Mouse (Mus musculus) hindbrain, embryonic 14.5 days (tissue): Measurements from ENCODE around the gene Plekhg2. TPM values are rescaled to one million over a fixed set of nuclear protein-coding genes. Genes with fewer than 3 reads are reported as not detected.

Source experiments
- ATAC-seq: fragments of 200-750 bp; cut with Nextera tagmentation; 2 replicates; pipeline ENCODE4 v1.8.0; 2017; ENCODE audit warnings: moderate number of reproducible peaks, mild to moderate bottlenecking, moderate TSS enrichment, moderate library complexity; ENCODE audit not compliant: low FRiP score
- DNase-seq: peaks from one replicate; pipeline ENCODE4 v3.0.0-alpha.2; 2015; ENCODE audit warnings: low spot score
- H3K27ac ChIP-seq: fragments of 300-500 bp; sonication (generic); 2 replicates; pipeline ENCODE4 v1.5.1; 2014; ENCODE audit warnings: mild to moderate bottlenecking, moderate library complexity
- H3K27me3 ChIP-seq: fragments of 300-500 bp; sonication (generic); 2 replicates; pipeline ENCODE4 v1.6.1; 2014; ENCODE audit warnings: mild to moderate bottlenecking, low read length, mixed read lengths; ENCODE audit not compliant: control insufficient read depth, insufficient read depth
- H3K36me3 ChIP-seq: fragments of 300-500 bp; sonication (generic); replicated peaks from 2 replicates; pipeline ENCODE4 v1.6.1; 2014; ENCODE audit not compliant: control insufficient read depth, insufficient read depth
- H3K4me1 ChIP-seq: fragments of 300-500 bp; sonication (generic); replicated peaks from 2 replicates; pipeline ENCODE4 v1.6.1; 2014; ENCODE audit warnings: antibody characterized with exemption, low read length, mixed read lengths; ENCODE audit not compliant: control insufficient read depth, insufficient read depth
- H3K4me2 ChIP-seq: fragments of 300-500 bp; sonication (generic); replicated peaks from 2 replicates; pipeline ENCODE4 v1.6.1; 2014; ENCODE audit warnings: mild to moderate bottlenecking, moderate library complexity
- H3K4me3 ChIP-seq: fragments of 300-500 bp; sonication (generic); replicated peaks from 2 replicates; pipeline ENCODE4 v1.5.1; 2014; ENCODE audit warnings: mild to moderate bottlenecking, low read length
- H3K9ac ChIP-seq: fragments of 300-500 bp; sonication (generic); 2 replicates; pipeline ENCODE4 v1.6.1; 2014
- H3K9me3 ChIP-seq: fragments of 300-500 bp; sonication (generic); 2 replicates; pipeline ENCODE4 v1.6.1; 2016; ENCODE audit warnings: low read length; ENCODE audit not compliant: control insufficient read depth
- WGBS: fragments of 180-500 bp; shearing (Covaris S2); extraction: QIAGEN DNeasy Blood & Tissue Kit; methylation state at CpG from one replicate; pipeline ENCODE4 v1.1.7; 2014; 5-methylcytosine and 5-hydroxymethylcytosine counted together
- polyA plus RNA-seq: library from polyadenylated mRNA; unstranded; fragments of >200 nt; fragmentation: Nextera tagmentation; extraction: Ambion mirVana; gene quantifications from 2 replicates; pipeline ENCODE4 v1.2.1, GENCODE M21; 2014

Plekhg2 gene
- polyA plus RNA-seq, 1 experiment from 2014 or later: 25.5 TPM

DNA sequence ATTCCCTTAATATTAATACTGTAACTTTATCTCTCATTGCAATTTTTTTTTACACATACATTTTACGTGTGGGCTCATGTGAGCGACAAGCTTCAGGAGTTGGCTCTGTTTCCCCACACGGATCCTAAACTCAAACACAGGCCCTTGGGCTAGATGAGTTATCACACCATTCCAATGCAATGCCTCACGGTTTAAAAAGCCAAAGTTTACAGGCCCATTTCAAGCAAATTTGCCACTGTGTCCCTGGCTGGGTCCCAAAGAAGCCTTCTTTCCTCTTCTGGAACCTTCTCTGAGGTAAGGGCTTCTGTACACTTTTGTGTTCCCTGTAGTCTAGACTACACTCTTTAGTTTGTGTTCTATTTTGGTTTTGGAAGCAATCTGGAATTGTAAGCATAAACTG, 37.9 kb downstream of the Plekhg2 start:
- Histone ChIP-seq H3K9ac (no peak overlapping the region), H3K4me2 (no peak overlapping the region), H3K4me1 (peaks cover 14% of the 10 kb centered on the region), H3K4me3 (no peak overlapping the region), H3K36me3 (peaks cover 39% of the 10 kb centered on the region), H3K27me3 (no peaks in the 10 kb centered on the region), H3K27ac (no peak overlapping the region), H3K9me3 (no peaks in the 10 kb centered on the region)
- 92% methylated on average over 4 of the region's 4 CpGs for WGBS
- no peak for ATAC-seq
- no peak for DNase-seq

DNA sequence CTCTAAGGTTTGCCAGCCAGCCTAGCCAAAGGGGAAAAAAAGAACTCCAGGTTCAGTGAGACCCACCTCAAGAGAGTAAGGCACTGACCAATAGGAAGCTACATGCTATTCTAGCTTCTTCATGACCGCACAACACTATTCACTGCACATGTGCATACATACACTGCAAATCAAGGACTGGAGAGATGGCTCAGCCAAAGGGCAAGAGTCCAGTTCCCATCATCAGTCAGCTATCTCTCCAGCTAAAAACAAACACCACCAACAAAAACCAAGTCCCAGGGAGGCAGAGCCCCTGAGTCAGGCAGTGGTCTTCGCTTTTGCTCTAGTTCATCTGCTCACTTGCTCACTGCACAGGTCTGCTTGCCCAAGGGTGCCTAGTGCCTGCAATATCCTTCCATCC, 44.1 kb downstream of the Plekhg2 start:
- H3K4me3 ChIP-seq: no peak overlapping the region
- H3K36me3 ChIP-seq: peaks cover 90% of the 10 kb centered on the region
- H3K9me3 ChIP-seq: no peaks in the 10 kb centered on the region
- no peaks in the 10 kb centered on the region for H3K27me3 ChIP-seq
- no peak overlapping the region for H3K27ac ChIP-seq
- H3K4me2 ChIP-seq: no peak overlapping the region
- DNase-seq: no peak
- no peaks in the 10 kb centered on the region for H3K4me1 ChIP-seq
- no peak overlapping the region for H3K9ac ChIP-seq
- WGBS: 97% methylated on average over 2 of the region's 2 CpGs
- no peak for ATAC-seq

DNA sequence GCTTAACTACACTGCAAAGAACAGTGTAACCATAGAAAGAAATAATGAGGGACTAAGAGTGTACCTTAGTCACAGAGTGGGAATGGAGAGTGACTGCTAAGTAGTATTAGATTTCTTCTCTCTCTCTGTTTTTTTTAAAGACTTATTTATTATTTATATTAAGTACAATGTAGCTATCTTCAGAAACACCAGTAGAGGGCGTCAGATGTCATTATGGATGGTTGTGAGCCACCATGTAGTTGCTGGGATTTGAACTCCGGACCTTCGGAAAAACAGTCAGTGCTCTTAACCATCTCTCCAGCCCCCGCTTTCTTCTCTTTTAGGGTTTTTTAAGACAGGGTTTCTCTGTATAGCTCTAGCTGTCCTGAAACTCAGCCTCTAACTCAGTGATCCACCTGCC, 45.9 kb downstream of the Plekhg2 start:
- DNase-seq: no peak
- Histone ChIP-seq H3K4me3 (no peak overlapping the region), H3K9me3 (no peaks in the 10 kb centered on the region), H3K27me3 (no peaks in the 10 kb centered on the region), H3K27ac (no peak overlapping the region), H3K4me2 (no peak overlapping the region), H3K4me1 (no peaks in the 10 kb centered on the region), H3K9ac (no peak overlapping the region), H3K36me3 (peaks cover 100% of the 10 kb centered on the region)
- 85% methylated on average over 4 of the region's 4 CpGs for WGBS
- no peak for ATAC-seq

DNA sequence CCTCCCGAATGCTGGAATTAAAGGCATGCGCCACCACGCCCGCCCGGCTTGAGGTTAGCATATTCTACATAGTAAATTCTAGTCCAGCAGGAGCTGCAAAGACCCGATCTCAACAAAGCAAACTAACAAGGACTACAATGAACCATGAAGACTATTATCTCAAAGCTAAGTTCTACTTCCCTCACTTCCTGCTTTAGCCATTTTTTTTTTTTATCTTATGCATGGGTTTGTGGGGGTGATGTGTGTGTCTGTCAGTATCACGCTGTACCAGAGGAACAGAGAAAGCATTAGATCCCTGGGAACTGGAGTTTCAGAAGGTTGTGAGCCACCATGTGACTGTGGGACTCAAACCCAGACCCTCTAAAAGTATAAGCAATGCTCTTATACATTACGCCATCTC, 47.1 kb downstream of the Plekhg2 start:
- no peaks in the 10 kb centered on the region for H3K27me3 ChIP-seq
- no peak for ATAC-seq

DNA sequence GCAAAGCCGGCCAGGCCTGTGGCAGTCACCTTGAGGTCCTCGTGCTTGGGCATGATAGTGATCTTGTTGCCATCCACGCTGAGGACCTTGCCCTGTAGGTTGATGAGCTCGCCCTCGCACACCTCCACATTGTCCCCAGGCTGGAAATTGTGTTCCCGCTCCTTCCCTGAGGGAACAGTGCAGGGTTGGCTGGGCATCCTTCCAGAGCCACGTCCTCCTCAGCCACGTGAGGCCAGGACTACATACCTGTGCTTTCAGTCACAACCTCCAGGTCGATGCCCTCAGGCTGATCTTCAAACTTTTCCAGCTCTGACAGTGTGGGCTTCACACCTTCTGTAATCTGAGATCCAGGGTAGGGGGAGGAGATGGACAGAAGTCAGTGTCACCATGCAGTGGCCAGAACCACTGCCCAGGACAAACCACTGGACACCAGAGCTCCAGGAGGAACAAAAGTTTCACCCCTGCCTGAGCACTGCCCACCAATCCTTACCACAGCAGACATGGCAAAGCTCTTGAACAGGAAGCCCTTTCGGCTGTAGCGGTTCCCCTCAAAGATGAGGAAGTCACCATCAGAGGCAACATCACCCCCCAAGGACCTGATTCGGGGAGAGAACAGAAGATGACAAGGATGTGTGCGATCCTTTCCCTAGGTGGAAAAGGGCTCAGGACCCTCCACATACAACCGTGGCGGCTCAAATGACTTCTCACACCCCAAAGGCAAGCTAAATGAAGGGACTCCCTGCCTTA, 50.3 kb downstream of the Plekhg2 start:
- 97% methylated on average over 15 of the region's 15 CpGs for WGBS
- Histone ChIP-seq H3K36me3 (peaks cover 100% of the 10 kb centered on the region), H3K9me3 (no peaks in the 10 kb centered on the region), H3K4me2 (no peak overlapping the region), H3K4me3 (no peak overlapping the region), H3K9ac (no peak overlapping the region), H3K4me1 (no peaks in the 10 kb centered on the region), H3K27me3 (no peaks in the 10 kb centered on the region), H3K27ac (no peak overlapping the region)
- DNase-seq (no peak), ATAC-seq (no peak)

More for the DNA sequence above, 47.1 kb downstream of the Plekhg2 start:
- Histone ChIP-seq H3K9me3 (no peaks in the 10 kb centered on the region), H3K36me3 (peaks cover 100% of the 10 kb centered on the region), H3K4me2 (no peak overlapping the region), H3K4me1 (no peaks in the 10 kb centered on the region), H3K27ac (no peak overlapping the region), H3K9ac (no peak overlapping the region), H3K4me3 (no peak overlapping the region)
- no peak for DNase-seq
- 97% methylated on average over 8 of the region's 8 CpGs for WGBS

DNA sequence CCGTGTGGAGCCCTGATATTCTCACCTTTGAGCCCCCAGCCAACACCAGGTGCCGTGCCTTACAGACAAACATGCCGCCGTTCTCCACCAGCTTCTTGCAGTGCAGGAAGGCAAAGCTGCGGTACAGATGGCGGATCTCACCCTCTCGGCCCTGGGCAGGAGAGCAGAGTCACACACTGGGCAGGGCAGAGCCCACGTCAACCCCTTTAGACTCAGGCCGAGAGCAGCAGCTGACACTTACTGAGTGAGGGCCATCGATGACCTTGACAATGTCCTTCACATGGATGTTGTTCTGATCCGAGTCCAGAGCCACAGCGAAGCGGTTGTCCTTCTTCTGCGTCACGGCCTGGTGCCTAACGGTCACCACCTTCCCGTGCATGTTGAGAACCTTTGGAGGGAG, 53.7 kb downstream of the Plekhg2 start:
- Histone ChIP-seq H3K27ac (no peak overlapping the region), H3K36me3 (peaks cover 99% of the 10 kb centered on the region), H3K9me3 (no peaks in the 10 kb centered on the region), H3K4me3 (no peak overlapping the region), H3K9ac (no peak overlapping the region), H3K4me2 (no peak overlapping the region), H3K27me3 (no peaks in the 10 kb centered on the region), H3K4me1 (no peaks in the 10 kb centered on the region)
- 94% methylated on average over 17 of the region's 17 CpGs for WGBS
- ATAC-seq (no peak), DNase-seq (no peak)

DNA sequence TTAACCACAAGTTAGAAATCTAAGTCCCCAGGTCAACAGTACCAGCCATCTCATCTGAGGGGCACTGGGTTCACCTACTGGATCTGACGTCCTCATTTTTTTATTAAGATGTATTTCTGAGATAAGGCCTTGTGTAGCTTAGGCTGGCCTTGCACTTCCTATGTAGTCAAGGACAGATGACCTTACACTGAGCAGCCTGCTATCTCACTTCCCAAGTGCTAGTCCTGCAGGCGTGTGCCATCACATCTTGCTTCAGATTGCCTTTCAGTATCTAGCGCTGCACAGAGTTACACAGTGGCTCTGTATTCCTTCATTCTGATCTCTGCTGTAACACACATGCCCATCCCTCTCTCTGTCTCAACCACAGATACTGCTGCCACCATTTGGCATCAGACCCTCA, 54.4 kb downstream of the Plekhg2 start:
- H3K27me3 ChIP-seq: no peaks in the 10 kb centered on the region
- no peak for DNase-seq
- no peak overlapping the region for H3K4me2 ChIP-seq
- H3K9me3 ChIP-seq: no peaks in the 10 kb centered on the region
- no peak for ATAC-seq
- WGBS: 91% methylated on average over 3 of the region's 3 CpGs
- H3K27ac ChIP-seq: no peak overlapping the region
- H3K36me3 ChIP-seq: peaks cover 93% of the 10 kb centered on the region
- H3K4me1 ChIP-seq: no peaks in the 10 kb centered on the region
- no peak overlapping the region for H3K9ac ChIP-seq
- no peak overlapping the region for H3K4me3 ChIP-seq

DNA sequence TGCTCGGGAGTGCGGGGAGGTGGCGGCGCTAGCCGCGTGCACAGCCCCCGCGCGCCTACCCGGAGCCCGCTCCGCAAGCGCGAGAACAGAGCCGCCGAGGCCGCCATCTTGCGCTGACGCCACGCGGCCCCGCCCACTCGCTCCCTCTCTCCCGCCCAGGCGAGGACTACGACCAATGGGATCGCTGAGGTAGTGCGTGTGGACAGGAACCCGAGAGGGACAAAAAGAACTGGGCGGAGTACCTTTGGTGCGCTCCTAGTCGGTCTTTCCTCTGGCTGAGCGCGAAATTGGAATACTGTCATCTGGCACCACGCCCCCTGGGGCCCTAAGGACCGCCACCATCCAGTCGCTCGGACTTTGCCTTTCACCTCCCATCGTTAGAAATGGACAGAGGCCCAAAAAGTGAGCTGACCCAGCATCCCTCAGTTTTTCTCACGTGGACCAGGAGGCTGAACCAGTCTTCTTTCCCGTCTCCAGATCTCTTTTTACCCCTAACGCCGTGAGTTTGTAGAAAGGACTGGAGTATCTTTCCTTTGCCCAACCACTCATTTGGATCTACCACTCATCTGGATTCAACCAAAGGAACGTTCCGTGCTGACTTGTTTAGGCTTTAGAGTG, 60.4 kb downstream of the Plekhg2 start, which contains the start of gene Timm50:
Timm50 (minus strand) TSS at position 147 of the 618 bp plus-strand sequence.
- H3K4me1 ChIP-seq: peaks cover 14% of the 10 kb centered on the region
- H3K27me3 ChIP-seq: no peaks in the 10 kb centered on the region
- H3K4me2 ChIP-seq: peak within 1 kb of the TSS; percentile 92
- peaks cover 66% of the 10 kb centered on the region for H3K36me3 ChIP-seq
- ATAC-seq (peak; percentile 95), DNase-seq (peak; percentile 98)
- H3K9ac ChIP-seq: peak within 1 kb of the TSS; percentile 93
- H3K4me3 ChIP-seq: peak within 1 kb of the TSS; percentile 98
- H3K27ac ChIP-seq: peak within 1 kb of the TSS; percentile 71
- no peaks in the 10 kb centered on the region for H3K9me3 ChIP-seq
- under 1% methylated on average over 45 of the region's 45 CpGs for WGBS

DNA sequence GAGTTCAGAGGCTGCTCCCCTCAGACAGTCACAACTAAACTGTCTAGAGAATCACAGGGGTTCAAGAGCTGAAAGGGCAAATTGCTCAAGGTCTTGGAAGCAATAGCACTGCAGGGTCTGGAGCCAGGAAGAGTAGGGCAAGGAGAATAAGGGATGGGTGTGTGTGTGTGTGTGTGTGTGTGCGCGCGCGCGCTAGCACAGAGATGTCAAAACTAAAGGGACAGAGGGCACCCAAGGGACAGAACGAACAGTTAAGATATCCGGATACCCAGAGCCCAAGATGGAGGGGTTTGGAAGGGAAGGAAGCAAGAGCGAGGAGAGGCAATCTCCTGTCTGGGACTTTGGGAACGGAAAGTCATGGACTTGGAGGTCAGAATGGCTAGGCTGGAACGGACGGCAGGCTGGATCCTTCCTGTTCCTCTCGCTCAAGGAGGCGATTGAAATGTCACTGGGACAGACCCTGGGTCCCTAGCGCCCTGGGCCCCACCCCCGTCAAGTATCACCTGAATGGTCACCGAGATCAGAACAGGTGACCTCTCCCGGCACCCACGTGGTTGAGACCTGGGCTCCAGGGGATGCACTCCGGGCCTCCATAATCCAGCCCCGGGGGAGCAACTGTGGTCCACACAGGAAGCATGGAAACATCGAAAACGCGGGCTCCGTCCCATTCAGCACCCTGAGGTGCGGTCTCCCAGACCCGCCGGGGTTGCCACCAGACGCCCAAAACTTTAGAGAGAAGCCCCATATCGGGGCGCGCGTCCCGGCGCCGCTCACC, 61.1 kb downstream of the Plekhg2 start:
- H3K4me3 ChIP-seq: peak overlapping the region; percentile 98
- H3K27me3 ChIP-seq: no peaks in the 10 kb centered on the region
- peak overlapping the region; percentile 92 for H3K4me2 ChIP-seq
- H3K4me1 ChIP-seq: peaks cover 14% of the 10 kb centered on the region
- DNase-seq: no peak
- no peaks in the 10 kb centered on the region for H3K9me3 ChIP-seq
- 5% methylated on average over 35 of the region's 35 CpGs for WGBS
- peak; percentile 60 for ATAC-seq
- H3K27ac ChIP-seq: peak overlapping the region; percentile 71
- peak overlapping the region; percentile 93 for H3K9ac ChIP-seq
- H3K36me3 ChIP-seq: peaks cover 66% of the 10 kb centered on the region
